Mouse (Mus musculus) kidney, postnatal 0 days (tissue): ENCODE data around the gene Coq7. TPM values are rescaled to one million over a fixed set of nuclear protein-coding genes. Genes with fewer than 3 reads are reported as not detected.

Experiments
- ATAC-seq: fragments of 200-750 bp; cut with Nextera tagmentation; replicated peaks from 2 replicates; pipeline ENCODE4 v1.8.0; 2017; ENCODE audit warnings: low read depth, moderate number of reproducible peaks, moderate TSS enrichment, moderate library complexity; ENCODE audit not compliant: low FRiP score
- DNase-seq: peaks from one replicate; pipeline ENCODE4 v3.0.0-alpha.2; 2016; ENCODE audit warnings: low spot score
- H3K27ac ChIP-seq: fragments of 300-500 bp; sonication (generic); 2 replicates; pipeline ENCODE4 v1.5.1; 2014; ENCODE audit warnings: mild to moderate bottlenecking
- H3K27me3 ChIP-seq: fragments of 300-500 bp; sonication (generic); 2 replicates; pipeline ENCODE4 v1.6.1; 2014; ENCODE audit warnings: low read length, mixed read lengths; ENCODE audit not compliant: insufficient read depth
- H3K36me3 ChIP-seq: fragments of 300-500 bp; sonication (generic); 2 replicates; pipeline ENCODE4 v1.6.1; 2014; ENCODE audit warnings: low read length, mixed read lengths; ENCODE audit not compliant: insufficient read depth
- H3K4me1 ChIP-seq: fragments of 300-500 bp; sonication (generic); replicated peaks from 2 replicates; pipeline ENCODE4 v1.6.1; 2014; ENCODE audit warnings: antibody characterized with exemption, low read length, mixed read lengths; ENCODE audit not compliant: insufficient read depth
- H3K4me2 ChIP-seq: fragments of 300-500 bp; sonication (generic); 2 replicates; pipeline ENCODE4 v1.6.1; 2014; ENCODE audit warnings: mild to moderate bottlenecking, low read length, moderate library complexity, mixed read lengths
- H3K4me3 ChIP-seq: fragments of 300-500 bp; sonication (generic); replicated peaks from 2 replicates; pipeline ENCODE4 v1.5.1; 2014; ENCODE audit warnings: low read depth, low read length
- H3K9ac ChIP-seq: fragments of 300-500 bp; sonication (generic); 2 replicates; pipeline ENCODE4 v1.6.1; 2014; ENCODE audit warnings: low read depth, low read length
- H3K9me3 ChIP-seq: fragments of 300-500 bp; sonication (generic); replicated peaks from 2 replicates; pipeline ENCODE4 v1.6.1; 2016; ENCODE audit warnings: low read length, inconsistent platforms, mixed read lengths
- CTCF ChIP-seq: IDR thresholded peaks from 2 replicates; pipeline ENCODE4 v1.5.1; 2016; ENCODE audit warnings: antibody characterized with exemption, low read depth, mild to moderate bottlenecking, moderate library complexity
- WGBS: fragments of 180-500 bp; shearing (Covaris S2); extraction: QIAGEN DNeasy Blood & Tissue Kit; methylation state at CpG from one replicate; pipeline ENCODE4 v1.1.7; 2014; 5-methylcytosine and 5-hydroxymethylcytosine counted together
- polyA plus RNA-seq: library from polyadenylated mRNA; unstranded; fragments of >200 nt; fragmentation: Nextera tagmentation; extraction: Ambion mirVana; gene quantifications from 2 replicates; pipeline ENCODE4 v1.2.1, GENCODE M21; 2015

The Coq7 gene
- polyA plus RNA-seq, 1 experiment from 2014 or later = 168 TPM

DNA sequence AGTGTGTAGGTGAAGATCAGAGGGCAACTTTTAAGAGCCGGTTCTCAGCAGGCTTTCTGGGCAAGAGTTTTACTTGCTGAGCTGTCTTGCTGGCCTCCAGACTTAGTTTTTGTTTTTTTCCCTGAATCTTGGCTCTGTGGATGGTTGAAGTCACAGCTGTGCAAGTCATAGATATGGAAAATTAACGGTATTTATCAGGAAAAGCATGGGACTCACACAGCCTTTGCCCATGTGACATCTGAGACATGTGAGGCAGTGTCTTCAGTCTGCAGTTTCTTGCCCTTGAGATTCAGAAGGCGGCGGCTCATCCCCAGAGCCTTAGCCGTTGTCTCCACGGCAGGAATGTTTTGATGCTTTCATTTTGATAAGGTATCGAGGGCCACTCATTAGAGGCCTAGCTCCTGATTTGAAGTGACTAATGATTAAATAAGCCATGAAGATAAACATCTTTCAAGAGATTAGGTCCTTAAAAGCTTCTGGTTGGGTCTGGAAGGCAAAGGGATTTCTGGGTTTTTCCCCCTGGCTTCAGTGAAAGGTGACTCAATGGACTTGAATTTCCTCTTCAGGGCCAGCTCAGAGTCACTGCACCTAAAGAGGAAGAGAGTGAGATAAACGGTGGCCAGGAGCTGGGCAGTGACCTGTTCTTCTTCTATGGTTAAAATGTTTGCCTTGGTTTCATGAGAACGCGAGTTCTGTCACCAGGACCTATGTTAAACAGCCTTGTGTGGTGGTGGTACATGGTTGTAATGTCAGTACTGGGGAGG, 51.9 kb downstream of the Coq7 start:
- TF ChIP-seq CTCF = no peak
- H3K27me3 ChIP-seq = no peaks in the 10 kb centered on the region
- DNase-seq (no peak), ATAC-seq (no peak)
- H3K4me1 ChIP-seq = peaks cover 9% of the 10 kb centered on the region; the same call in 1 of the 2 replicates
- H3K9ac ChIP-seq = no peak overlapping the region
- H3K36me3 ChIP-seq = no peaks in the 10 kb centered on the region
- H3K4me2 ChIP-seq = no peak overlapping the region
- no peaks in the 10 kb centered on the region for H3K9me3 ChIP-seq
- no peak overlapping the region for H3K27ac ChIP-seq
- no peak overlapping the region for H3K4me3 ChIP-seq
- WGBS = 69% methylated on average over 10 of the region's 10 CpGs

DNA sequence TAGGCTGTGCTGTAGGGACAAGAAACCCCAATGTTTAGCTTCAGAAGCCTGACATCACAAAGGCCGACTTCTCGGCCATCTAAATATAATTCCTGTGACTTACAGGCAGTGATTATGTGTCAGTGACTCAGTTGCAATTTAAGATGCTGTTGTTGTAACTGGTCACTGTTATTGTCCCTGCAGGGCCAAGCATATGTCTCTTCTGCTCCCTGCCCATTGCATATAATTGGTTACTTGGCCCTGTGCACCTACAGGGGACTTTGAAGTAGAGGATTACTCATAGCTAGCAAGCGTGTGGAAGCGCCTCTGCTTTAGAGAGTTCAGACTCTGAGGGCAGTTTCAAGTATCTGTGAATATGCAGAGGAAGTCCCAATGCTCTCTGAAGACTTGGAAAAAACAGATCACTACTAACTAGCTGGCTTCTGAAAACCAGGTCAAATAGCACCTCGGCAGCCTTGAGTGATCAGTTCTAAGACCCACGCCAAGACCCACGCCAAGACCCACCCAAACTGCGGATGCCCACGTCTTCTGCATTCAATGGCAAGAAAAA, 52.9 kb downstream of the Coq7 start:
- DNase-seq (no peak), ATAC-seq (no peak)
- TF ChIP-seq CTCF = no peak
- no peak overlapping the region for H3K9ac ChIP-seq
- no peaks in the 10 kb centered on the region for H3K27me3 ChIP-seq
- peaks cover 9% of the 10 kb centered on the region; the same call in 1 of the 2 replicates for H3K4me1 ChIP-seq
- H3K9me3 ChIP-seq = no peaks in the 10 kb centered on the region
- no peaks in the 10 kb centered on the region for H3K36me3 ChIP-seq
- H3K4me3 ChIP-seq = no peak overlapping the region
- 80% methylated on average over 9 of the region's 9 CpGs for WGBS
- no peak overlapping the region for H3K27ac ChIP-seq
- no peak overlapping the region for H3K4me2 ChIP-seq

DNA sequence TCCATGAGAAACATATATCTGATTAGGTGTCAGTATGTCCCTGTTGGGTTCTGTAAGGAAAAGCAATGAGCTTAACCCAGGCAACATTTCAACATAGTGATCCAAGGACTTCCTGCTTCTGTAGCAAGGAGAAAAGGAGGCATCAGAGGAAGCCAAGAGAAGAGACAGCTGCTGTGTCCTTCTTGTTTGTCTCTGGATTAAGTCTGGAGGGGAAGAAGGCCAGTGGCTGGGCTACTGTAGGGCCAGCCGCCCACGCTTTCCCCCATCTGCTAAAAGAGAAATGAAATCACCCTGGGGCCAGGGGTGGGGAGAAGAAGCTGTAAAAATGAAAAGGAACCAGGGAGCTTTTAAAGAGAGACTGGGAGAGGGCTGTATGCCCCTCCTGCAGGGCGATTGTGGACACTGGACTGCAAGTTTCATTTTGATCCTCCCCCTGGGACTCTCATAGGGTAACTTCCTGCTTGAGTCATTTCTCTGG, 54.3 kb downstream of the Coq7 start:
- DNase-seq (peak; percentile 89), ATAC-seq (peak; percentile 81)
- Histone ChIP-seq H3K9ac (0 out of 2 replicates have a peak overlapping the region, but pooled peaks have one; percentile 1), H3K9me3 (no peaks in the 10 kb centered on the region), H3K27ac (peak overlapping the region; percentile 71), H3K4me3 (no peak overlapping the region), H3K4me1 (peaks cover 9% of the 10 kb centered on the region; the same call in 1 of the 2 replicates), H3K36me3 (no peaks in the 10 kb centered on the region), H3K4me2 (no peak overlapping the region), H3K27me3 (no peaks in the 10 kb centered on the region)
- TF ChIP-seq CTCF = peak; percentile 11; the same call in 1 of the 2 replicates
- 29% methylated on average over 3 of the region's 3 CpGs for WGBS

DNA sequence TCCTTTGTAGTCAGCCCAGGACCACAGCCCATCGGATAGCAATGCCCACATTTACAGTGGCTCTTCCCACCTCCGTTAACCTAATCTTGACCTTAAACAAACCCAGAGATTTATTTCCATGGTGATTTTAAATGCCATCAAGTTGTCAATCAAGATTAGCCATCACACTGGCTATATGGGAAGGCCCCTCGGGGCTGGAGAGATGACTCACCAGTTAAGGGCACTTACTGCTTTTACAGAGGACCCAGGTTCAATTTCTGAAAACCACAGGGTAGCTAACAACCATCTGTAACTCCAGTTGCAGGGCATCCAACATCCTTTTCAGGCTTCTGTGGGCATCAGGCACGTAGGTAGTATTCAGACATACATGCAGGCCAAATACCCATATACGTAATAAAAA, 56.7 kb downstream of the Coq7 start:
- Histone ChIP-seq H3K4me1 (peaks cover 9% of the 10 kb centered on the region; the same call in 1 of the 2 replicates), H3K27me3 (no peaks in the 10 kb centered on the region), H3K4me2 (no peak overlapping the region), H3K9ac (no peak overlapping the region), H3K4me3 (no peak overlapping the region), H3K9me3 (no peaks in the 10 kb centered on the region), H3K27ac (no peak overlapping the region), H3K36me3 (no peaks in the 10 kb centered on the region)
- 68% methylated on average over 5 of the region's 5 CpGs for WGBS
- no peak for ATAC-seq
- no peak for TF ChIP-seq CTCF
- no peak for DNase-seq

DNA sequence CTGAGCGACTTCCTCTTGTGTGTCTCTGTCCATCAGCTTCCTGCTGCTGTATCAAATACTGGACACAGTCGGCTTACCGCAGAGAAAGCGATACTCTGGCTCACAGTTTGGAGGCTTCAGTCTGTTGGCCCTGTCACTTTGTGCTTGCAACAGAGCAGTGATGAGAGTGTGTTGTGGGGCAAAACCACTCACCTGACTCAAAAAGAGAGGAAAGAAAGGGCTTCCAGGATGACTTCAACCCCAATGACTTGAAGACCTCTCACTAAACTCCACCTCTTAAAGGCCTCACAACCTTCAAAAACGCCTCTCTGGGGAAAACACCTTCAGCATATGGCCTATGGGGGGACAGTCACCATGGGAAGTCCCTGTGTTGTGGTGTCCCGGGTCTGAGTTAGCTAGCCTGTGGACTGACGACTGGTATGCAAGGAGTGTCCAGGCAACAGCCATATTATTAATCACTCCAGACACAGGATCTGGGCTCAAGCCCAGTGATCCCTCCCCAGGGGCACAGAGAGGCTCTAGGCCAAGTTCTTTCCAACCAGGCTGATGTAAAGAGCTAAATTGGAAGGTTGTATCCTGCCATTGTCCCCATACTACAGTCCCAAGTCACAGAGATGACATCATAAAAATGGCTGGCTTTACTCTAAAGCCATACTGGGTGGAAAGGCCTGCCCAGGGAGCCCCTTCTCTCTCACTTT, 58.0 kb downstream of the Coq7 start:
- Histone ChIP-seq H3K4me1 (peaks cover 13% of the 10 kb centered on the region), H3K9ac (no peak overlapping the region), H3K4me2 (no peak overlapping the region), H3K27ac (no peak overlapping the region), H3K27me3 (no peaks in the 10 kb centered on the region), H3K4me3 (no peak overlapping the region), H3K36me3 (no peaks in the 10 kb centered on the region), H3K9me3 (no peaks in the 10 kb centered on the region)
- 80% methylated on average over 7 of the region's 7 CpGs for WGBS
- ATAC-seq (no peak), DNase-seq (no peak)
- no peak for TF ChIP-seq CTCF

DNA sequence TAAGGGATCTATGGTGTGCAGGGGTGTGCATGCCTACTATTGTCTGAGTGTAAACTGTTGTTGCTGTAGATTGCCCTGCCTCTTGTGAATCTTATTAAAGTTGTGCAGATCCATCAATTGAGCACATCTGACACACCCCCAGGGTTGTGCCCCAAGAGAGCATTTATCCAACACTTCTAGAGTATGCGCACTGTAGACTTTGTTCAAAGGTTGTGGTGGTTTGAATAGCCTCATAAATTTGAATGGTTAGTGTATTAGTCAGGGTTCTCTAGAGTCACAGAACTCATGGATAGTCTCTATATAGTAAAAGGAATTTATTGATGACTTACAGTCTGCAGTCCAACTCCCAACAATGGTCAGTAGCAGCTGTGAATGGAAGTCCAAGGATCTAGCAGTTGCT, 60.3 kb downstream of the Coq7 start:
- Histone ChIP-seq H3K4me3 (no peak overlapping the region), H3K4me1 (peaks cover 5% of the 10 kb centered on the region; the same call in 1 of the 2 replicates), H3K4me2 (no peak overlapping the region), H3K27me3 (no peaks in the 10 kb centered on the region), H3K9ac (no peak overlapping the region), H3K9me3 (no peaks in the 10 kb centered on the region), H3K27ac (no peak overlapping the region), H3K36me3 (no peaks in the 10 kb centered on the region)
- no peak for ATAC-seq
- DNase-seq = no peak
- no peak for TF ChIP-seq CTCF
- 91% methylated on average over 1 of the region's 1 CpGs for WGBS
